Comparison of ENCODE assay signal across 8 mouse cellular contexts in the genomic region with DNA sequence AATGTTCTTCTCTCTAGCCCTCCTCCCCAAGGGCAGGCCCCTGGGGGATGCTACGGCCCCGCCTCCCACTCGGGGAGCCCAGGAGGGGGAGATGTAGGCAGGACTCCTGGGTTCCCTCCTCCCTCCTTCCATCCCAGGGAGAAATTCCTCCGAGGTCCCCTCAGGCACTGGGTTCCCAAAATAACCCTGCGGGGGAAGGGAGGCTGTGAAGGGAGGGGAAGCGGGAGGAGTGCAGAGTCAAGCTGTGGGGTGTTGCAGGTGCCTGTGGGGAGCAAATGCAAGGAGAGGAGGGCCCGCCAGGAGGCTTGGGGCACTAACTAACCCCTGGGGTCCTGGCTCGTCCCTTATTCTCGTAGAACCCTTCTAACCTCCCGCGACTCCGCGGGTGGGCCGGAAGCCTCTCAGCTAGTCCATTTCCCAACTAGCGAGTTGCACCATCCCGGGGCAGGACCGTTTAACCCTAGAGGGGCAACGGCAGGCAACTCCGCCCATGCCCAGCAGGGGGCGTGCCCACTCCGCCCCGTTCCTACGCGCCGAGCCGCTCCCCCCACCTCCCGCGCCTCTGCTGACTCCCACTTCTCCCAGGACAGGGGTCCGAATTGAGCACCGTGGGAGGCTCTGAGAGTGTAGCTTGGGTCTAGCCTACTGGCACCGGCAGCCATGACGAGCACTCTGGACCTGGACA. TPM values are rescaled to one million over a fixed set of nuclear protein-coding genes. Genes with fewer than 3 reads are reported as not detected.
DNase-seq lines count a peak whose midpoint lies in the region; ATAC-seq lines count a peak whose summit lies in the region.

No protein-coding gene starts in this region.

- peaks cover 35% of the 10 kb centered on the region for H3K4me1 ChIP-seq in intestine, embryonic 14.5 days (replicated peaks; ENCODE audit: control insufficient read depth, insufficient read depth, low read length)
- H3K4me1 ChIP-seq in liver, embryonic 15.5 days (replicated peaks) = peaks cover 49% of the 10 kb centered on the region

- peak; percentile 91 to 92 for DNase-seq in B cell, adult 2 months
- DNase-seq in embryo, embryonic 9.5 days (ENCODE audit: extremely low spot score) = peak; percentile 75
- DNase-seq in gastrocnemius, postnatal 36 days = peak; percentile 79 to 84
- DNase-seq in intestine, embryonic 14.5 days (ENCODE audit: low spot score) = peak; percentile 88
- DNase-seq in natural killer cell, adult 2 months (ENCODE audit: low spot score in 2 of 2) = peak; percentile 69 to 81
- peak; percentile 90 for DNase-seq in testis, postnatal 10 days (ENCODE audit: low spot score)

- H3K9me3 ChIP-seq in intestine, embryonic 14.5 days (ENCODE audit: control insufficient read depth, low read length) = no peaks in the 10 kb centered on the region
- no peaks in the 10 kb centered on the region for H3K9me3 ChIP-seq in liver, embryonic 15.5 days (replicated peaks)

- H3K4me3 ChIP-seq in intestine, embryonic 14.5 days (ENCODE audit: low read depth, low read length) = peak overlapping the region; percentile 37
- H3K4me3 ChIP-seq in liver, embryonic 15.5 days (replicated peaks) = peak overlapping the region; percentile 59

- H3K27ac ChIP-seq in intestine, embryonic 14.5 days (ENCODE audit: low read depth) = no peak overlapping the region
- peak overlapping the region; percentile 68 for H3K27ac ChIP-seq in liver, embryonic 15.5 days (replicated peaks)

- H3K9ac ChIP-seq in intestine, embryonic 14.5 days (ENCODE audit: low read length) = 0 out of 2 replicates have a peak overlapping the region, but pooled peaks have one; percentile 13
- no peak overlapping the region for H3K9ac ChIP-seq in liver, embryonic 15.5 days

- H3K4me2 ChIP-seq in intestine, embryonic 14.5 days (ENCODE audit: low read length) = peak overlapping the region; percentile 98
- peak overlapping the region; percentile 80 for H3K4me2 ChIP-seq in liver, embryonic 15.5 days

- intact Hi-C loops in gastrocnemius, postnatal 36 days (cut with DNase I) = no loop called here

- WGBS in intestine, embryonic 14.5 days = under 1% methylated on average over 32 of the region's 32 CpGs
- WGBS in liver, embryonic 15.5 days (ENCODE audit: insufficient replicate concordance) = under 1% methylated on average over 32 of the region's 32 CpGs

- H3K36me3 ChIP-seq in intestine, embryonic 14.5 days (ENCODE audit: control insufficient read depth, insufficient read depth, low read length) = no peaks in the 10 kb centered on the region
- H3K36me3 ChIP-seq in liver, embryonic 15.5 days (replicated peaks) = 0 out of 2 replicates have a peak, but pooled peaks cover 14% of the 10 kb centered on the region

- ATAC-seq in activated CD4-positive, CD25-positive, alpha-beta regulatory T cell, adult 4 months = peak; percentile 16
- 0 out of 2 replicates have a peak, but pooled peaks have one; percentile 26 for ATAC-seq in intestine, embryonic 14.5 days (replicated peaks; ENCODE audit: low FRiP score, low TSS enrichment, low read depth)
- peak; percentile 45; the same call in 1 of the 2 replicates for ATAC-seq in liver, embryonic 15.5 days (ENCODE audit: insufficient read depth)

- peaks cover 33% of the 10 kb centered on the region for H3K27me3 ChIP-seq in intestine, embryonic 14.5 days (replicated peaks; ENCODE audit: control insufficient read depth, insufficient read depth, low read length)
- H3K27me3 ChIP-seq in liver, embryonic 15.5 days = peaks cover 56% of the 10 kb centered on the region

RNA-seq across cellular contexts. Expression of gene Rasgrp2, which starts 2.1 kb away (rescaled TPM):
- polyA plus RNA-seq in activated CD4-positive, CD25-positive, alpha-beta regulatory T cell, adult 4 months (2017; shearing (Covaris generic)) = 100 to 1,000 TPM; 128 to 133 TPM
- 10 to 100 TPM; 11.6 to 25.4 TPM for total RNA-seq in gastrocnemius, postnatal 36 days (2021)
- 30.0 and 31.8 TPM in 2 replicates for polyA plus RNA-seq in intestine, embryonic 14.5 days (2014; fragmentation: Nextera tagmentation; extraction: Ambion mirVana)
- polyA plus RNA-seq in liver, embryonic 15.5 days (2015; fragmentation: Nextera tagmentation; extraction: Ambion mirVana) = 81.3 and 88.4 TPM in 2 replicates

RNA-seq across cellular contexts. Expression of gene Pygm, which starts 17.1 kb away (rescaled TPM):
- 1 to 10 TPM; 3.7 to 8.0 TPM for polyA plus RNA-seq in activated CD4-positive, CD25-positive, alpha-beta regulatory T cell, adult 4 months (2017; shearing (Covaris generic))
- total RNA-seq in gastrocnemius, postnatal 36 days (2021) = 1,000 to 10,000 TPM; 7,725 to 8,373 TPM
- polyA plus RNA-seq in intestine, embryonic 14.5 days (2014; fragmentation: Nextera tagmentation; extraction: Ambion mirVana) = 5.9 and 6.2 TPM in 2 replicates
- polyA plus RNA-seq in liver, embryonic 15.5 days (2015; fragmentation: Nextera tagmentation; extraction: Ambion mirVana) = 6.4 and 9.2 TPM in 2 replicates

RNA-seq across cellular contexts. Expression of gene Nrxn2, which starts 17.3 kb away (rescaled TPM):
- polyA plus RNA-seq in activated CD4-positive, CD25-positive, alpha-beta regulatory T cell, adult 4 months (2017; shearing (Covaris generic)) = under 1 TPM in 1 of 2 experiments, not detected in 1; 0.16 TPM
- total RNA-seq in gastrocnemius, postnatal 36 days (2021) = 1 to 10 TPM; 1.4 to 1.7 TPM
- 1.9 and 2.1 TPM in 2 replicates for polyA plus RNA-seq in intestine, embryonic 14.5 days (2014; fragmentation: Nextera tagmentation; extraction: Ambion mirVana)
- 0.39 and 0.51 TPM in 2 replicates for polyA plus RNA-seq in liver, embryonic 15.5 days (2015; fragmentation: Nextera tagmentation; extraction: Ambion mirVana)

RNA-seq across cellular contexts. Expression of gene Sf1, which starts 37.8 kb away (rescaled TPM):
- polyA plus RNA-seq in activated CD4-positive, CD25-positive, alpha-beta regulatory T cell, adult 4 months (2017; shearing (Covaris generic)) = 10 to 100 TPM; 47.6 to 48.6 TPM
- total RNA-seq in gastrocnemius, postnatal 36 days (2021) = 10 to 100 TPM; 75.8 to 84.5 TPM
- 135 and 143 TPM in 2 replicates for polyA plus RNA-seq in intestine, embryonic 14.5 days (2014; fragmentation: Nextera tagmentation; extraction: Ambion mirVana)
- 64.3 and 68.8 TPM in 2 replicates for polyA plus RNA-seq in liver, embryonic 15.5 days (2015; fragmentation: Nextera tagmentation; extraction: Ambion mirVana)
